Mouse (Mus musculus) MEL (cell line): ENCODE measurements around the gene Agpat1.

Experiments used
- CTCF ChIP-seq, 3 experiments: IDR thresholded peaks in 2 of 3; conservative IDR thresholded peaks in 1 of 3; 2 replicates each; pipeline ENCODE4 v1.5.1; 2011 to 2012; ENCODE audit warnings: low read length in 3 of 3, low read depth in 2 of 3, mild to moderate bottlenecking in 2 of 3, improper control_type of control experiment in 1 of 3, inconsistent platforms in 1 of 3, mixed read lengths in 1 of 3, moderate library complexity in 1 of 3; ENCODE audit not compliant: control insufficient read depth in 1 of 3, insufficient read depth in 1 of 3, poor library complexity in 1 of 3, severe bottlenecking in 1 of 3
- E2F4 ChIP-seq: IDR thresholded peaks from 2 replicates; pipeline ENCODE4 v1.6.1; 2011; ENCODE audit warnings: low read depth, low read length, improper control_type of control experiment, borderline replicate concordance
- MAX ChIP-seq: IDR thresholded peaks from 2 replicates; pipeline ENCODE4 v1.6.1; 2011; ENCODE audit warnings: low read length, improper control_type of control experiment
- NELFE ChIP-seq: IDR thresholded peaks from 2 replicates; pipeline ENCODE4 v1.6.1; 2011; ENCODE audit warnings: low read depth, low read length, improper control_type of control experiment
- NRF1 ChIP-seq: IDR thresholded peaks from 2 replicates; pipeline ENCODE4 v1.6.1; 2014; ENCODE audit warnings: low read depth, mild to moderate bottlenecking, inconsistent platforms, low read length, improper control_type of control experiment, moderate library complexity; ENCODE audit not compliant: poor library complexity, insufficient read depth, severe bottlenecking
- POLR2A ChIP-seq, 2 experiments: IDR thresholded peaks; 2 replicates each; pipeline ENCODE4 v1.6.1; 2011 to 2012; ENCODE audit warnings: low read length in 2 of 2, mild to moderate bottlenecking in 2 of 2, control low read depth in 1 of 2, improper control_type of control experiment in 1 of 2, low read depth in 1 of 2, moderate library complexity in 1 of 2; ENCODE audit not compliant: control insufficient read depth in 1 of 2, insufficient read depth in 1 of 2, poor library complexity in 1 of 2
- RAD21 ChIP-seq: IDR thresholded peaks from 2 replicates; pipeline ENCODE4 v1.6.1; 2011; ENCODE audit warnings: mild to moderate bottlenecking, low read depth, low read length, improper control_type of control experiment
- ZMIZ1 ChIP-seq: IDR thresholded peaks from 2 replicates; pipeline ENCODE4 v1.6.1; 2012; ENCODE audit warnings: low read depth, mild to moderate bottlenecking, inconsistent platforms, low read length, improper control_type of control experiment, moderate library complexity
- ZNF384 ChIP-seq: IDR thresholded peaks from 2 replicates; pipeline ENCODE4 v1.6.1; 2012; ENCODE audit warnings: low read depth, mild to moderate bottlenecking, inconsistent platforms, low read length, improper control_type of control experiment

GRCm38 (mm10) chr17:34624981-34625380, 20.9 kb downstream of the Agpat1 start:
- TF ChIP-seq NRF1 (no peak), CTCF (IDR thresholded peaks at IDR 0.05 in 2 of 3, conservative IDR thresholded peaks at IDR 0.05 in 1 of 3; ENCODE audit: control insufficient read depth in 1 of 3, insufficient read depth in 1 of 3, low read depth in 2 of 3, low read length in 3 of 3, poor library complexity in 1 of 3, severe bottlenecking in 1 of 3) (no peak), POLR2A (IDR thresholded peaks at IDR 0.05; ENCODE audit: control insufficient read depth in 1 of 2, insufficient read depth in 1 of 2, low read depth in 1 of 2, low read length in 2 of 2, poor library complexity in 1 of 2) (no peak), RAD21 (no peak), ZNF384 (no peak), ZMIZ1 (no peak), NELFE (no peak), MAX (no peak), E2F4 (no peak)
